Mouse (Mus musculus) left cerebral cortex, postnatal 4 days (tissue): Measurements from ENCODE around the gene Mrs2. TPM values are rescaled to one million over a fixed set of nuclear protein-coding genes. Genes with fewer than 3 reads are reported as not detected.
"Not testable (repeated sequence)": the region's sequence is repeated elsewhere in the genome, so short reads cannot be mapped to it uniquely, and the experiment has no call there.

Source experiments
- DNase-seq: peaks from one replicate; pipeline ENCODE4 v3.0.0-alpha.2; 2022
- intact Hi-C: fragments of 180-260 bp; cut with DNase I; formaldehyde crosslinking; loops from one replicate; pipeline ENCODE4 v1.15.1; 2025
- total RNA-seq, 2 experiments: library from RNA; stranded (reverse); gene quantifications; 2 replicates each; pipeline ENCODE4 v1.2.3; 2021

Gene Mrs2
- total RNA-seq, 2 experiments from 2014 or later, result 40.0 to 42.2 TPM

- intact Hi-C loops, result loop anchor here (5.0 kb wide), 1 partner anchor 48 kb away; the partner anchor contains the start of gene Aldh5a1
- DNase-seq, result no peak
These were observed 34.7 kb downstream of the Mrs2 start for GRCm38 (mm10) chr13:24985435-24985834.

GRCm38 (mm10) chr13:24981031-24981430 lies 39.1 kb downstream of the Mrs2 start:
- no peak for DNase-seq
- intact Hi-C loops, result no loop called here

GRCm38 (mm10) chr13:24977820-24978342 lies 42.3 kb downstream of the Mrs2 start:
- no peak for DNase-seq
- intact Hi-C loops, result no loop called here

- no peak for DNase-seq
- intact Hi-C loops, result no loop called here
These were observed 43.8 kb downstream of the Mrs2 start for GRCm38 (mm10) chr13:24976384-24976783.

GRCm38 (mm10) chr13:24971776-24972175 lies 48.4 kb downstream of the Mrs2 start:
- intact Hi-C loops, result not testable (repeated sequence)

GRCm38 (mm10) chr13:24965846-24966201 lies 54.4 kb downstream of the Mrs2 start:
- intact Hi-C loops, result no loop called here
- DNase-seq, result no peak

More at GRCm38 (mm10) chr13:24971776-24972175, 48.4 kb downstream of the Mrs2 start:
- not testable (repeated sequence) for DNase-seq

- intact Hi-C loops, result no loop called here
- DNase-seq, result no peak
These were observed 54.9 kb downstream of the Mrs2 start for GRCm38 (mm10) chr13:24965130-24965845.

- no peak for DNase-seq
- intact Hi-C loops, result no loop called here
These were observed 58.1 kb downstream of the Mrs2 start for GRCm38 (mm10) chr13:24962119-24962518.

GRCm38 (mm10) chr13:24960084-24960483 lies 60.1 kb downstream of the Mrs2 start:
- intact Hi-C loops, result no loop called here

GRCm38 (mm10) chr13:24958671-24959070 lies 61.5 kb downstream of the Mrs2 start:
- no peak for DNase-seq
- intact Hi-C loops, result no loop called here

More at GRCm38 (mm10) chr13:24960084-24960483, 60.1 kb downstream of the Mrs2 start:
- DNase-seq, result no peak

GRCm38 (mm10) chr13:24955500-24955899 lies 64.7 kb downstream of the Mrs2 start:
- no peak for DNase-seq
- intact Hi-C loops, result no loop called here

- DNase-seq, result no peak
- intact Hi-C loops, result no loop called here
These were observed 65.1 kb downstream of the Mrs2 start for GRCm38 (mm10) chr13:24955091-24955490.

GRCm38 (mm10) chr13:24952659-24953058 lies 67.5 kb downstream of the Mrs2 start:
- DNase-seq, result no peak

GRCm38 (mm10) chr13:24948870-24949269 lies 71.3 kb downstream of the Mrs2 start:
- DNase-seq, result no peak
- intact Hi-C loops, result no loop called here

More at GRCm38 (mm10) chr13:24952659-24953058, 67.5 kb downstream of the Mrs2 start:
- intact Hi-C loops, result no loop called here

- intact Hi-C loops, result no loop called here
- no peak for DNase-seq
These were observed 73.0 kb downstream of the Mrs2 start for GRCm38 (mm10) chr13:24947158-24947557.

GRCm38 (mm10) chr13:24945567-24945966 lies 74.6 kb downstream of the Mrs2 start:
- intact Hi-C loops, result no loop called here
- peak; percentile 50 for DNase-seq

GRCm38 (mm10) chr13:24943303-24943702 lies 76.9 kb downstream of the Mrs2 start:
- intact Hi-C loops, result no loop called here
- no peak for DNase-seq

GRCm38 (mm10) chr13:24942512-24943282 lies 77.5 kb downstream of the Mrs2 start, which contains the start of gene Gpld1:
Gene Gpld1, plus strand, starts transcription at chr13:24943152.
- DNase-seq, result no peak
- intact Hi-C loops, result no loop called here

- no peak for DNase-seq
- intact Hi-C loops, result loop anchor here (5.0 kb wide), 1 partner anchor 48 kb away; no protein-coding TSS in a partner anchor
These were observed 80.7 kb downstream of the Mrs2 start for GRCm38 (mm10) chr13:24939472-24939871.

- peak; percentile 79 for DNase-seq
- intact Hi-C loops, result loop anchor here (5.0 kb wide), 1 partner anchor 49 kb away; no protein-coding TSS in a partner anchor
These were observed 81.5 kb downstream of the Mrs2 start for GRCm38 (mm10) chr13:24938683-24939082.

GRCm38 (mm10) chr13:24937839-24938166 lies 82.4 kb downstream of the Mrs2 start:
- no peak for DNase-seq
- intact Hi-C loops, result loop anchor here (5.0 kb wide), 1 partner anchor 49 kb away; no protein-coding TSS in a partner anchor
